Mouse (Mus musculus) forebrain, embryonic 11.5 days (tissue): ENCODE measurements around the gene Ctbp2. TPM values are rescaled to one million over a fixed set of nuclear protein-coding genes. Genes with fewer than 3 reads are reported as not detected.

Experiments used
- ATAC-seq: fragments of 200-750 bp; cut with Nextera tagmentation; replicated peaks from 2 replicates; pipeline ENCODE4 v1.8.0; 2017; ENCODE audit warnings: moderate TSS enrichment; ENCODE audit not compliant: low FRiP score
- DNase-seq: peaks from one replicate; pipeline ENCODE4 v3.0.0-alpha.2; 2017; ENCODE audit warnings: low spot score
- H3K27ac ChIP-seq: fragments of 300-500 bp; sonication (generic); 2 replicates; pipeline ENCODE4 v1.5.1; 2014; ENCODE audit warnings: low read depth, low read length
- H3K27me3 ChIP-seq: fragments of 300-500 bp; sonication (generic); 2 replicates; pipeline ENCODE4 v1.6.1; 2014; ENCODE audit warnings: mild to moderate bottlenecking, low read length, mixed read lengths; ENCODE audit not compliant: control insufficient read depth, insufficient read depth
- H3K36me3 ChIP-seq: fragments of 300-500 bp; sonication (generic); 2 replicates; pipeline ENCODE4 v1.6.1; 2014; ENCODE audit warnings: mild to moderate bottlenecking, low read length, moderate library complexity, mixed read lengths; ENCODE audit not compliant: control insufficient read depth, insufficient read depth
- H3K4me1 ChIP-seq: fragments of 300-500 bp; sonication (generic); replicated peaks from 2 replicates; pipeline ENCODE4 v1.6.1; 2014; ENCODE audit warnings: low read length, mixed read lengths; ENCODE audit not compliant: control insufficient read depth, insufficient read depth
- H3K4me2 ChIP-seq: fragments of 300-500 bp; sonication (generic); 2 replicates; pipeline ENCODE4 v1.6.1; 2014; ENCODE audit warnings: low read depth, mild to moderate bottlenecking, low read length, moderate library complexity, mixed read lengths; ENCODE audit not compliant: severe bottlenecking
- H3K4me3 ChIP-seq: fragments of 300-500 bp; sonication (generic); 2 replicates; pipeline ENCODE4 v1.5.1; 2014; ENCODE audit warnings: low read depth, low read length
- H3K9ac ChIP-seq: fragments of 300-500 bp; sonication (generic); 2 replicates; pipeline ENCODE4 v1.6.1; 2014; ENCODE audit warnings: low read length
- H3K9me3 ChIP-seq: fragments of 300-500 bp; sonication (generic); 2 replicates; pipeline ENCODE4 v1.6.1; 2016; ENCODE audit warnings: low read length, mixed read lengths; ENCODE audit not compliant: control insufficient read depth
- WGBS: fragments of 180-500 bp; shearing (Covaris S2); extraction: QIAGEN DNeasy Blood & Tissue Kit; methylation state at CpG from one replicate; pipeline ENCODE4 v1.1.7; 2014; 5-methylcytosine and 5-hydroxymethylcytosine counted together
- polyA plus RNA-seq: library from polyadenylated mRNA; unstranded; fragments of >200 nt; fragmentation: Nextera tagmentation; extraction: Ambion mirVana; gene quantifications from 2 replicates; pipeline ENCODE4 v1.2.1, GENCODE M21; 2014

Gene Ctbp2
- polyA plus RNA-seq, 1 experiment from 2014 or later = 137 TPM

GRCm38 (mm10) chr7:133018961-133019360 is 105.2 kb downstream of the Ctbp2 start:
- Histone ChIP-seq H3K36me3 (no peaks in the 10 kb centered on the region), H3K4me3 (no peak overlapping the region), H3K27me3 (no peaks in the 10 kb centered on the region), H3K9ac (no peak overlapping the region), H3K4me1 (peaks cover 28% of the 10 kb centered on the region), H3K4me2 (no peak overlapping the region), H3K27ac (no peak overlapping the region), H3K9me3 (no peaks in the 10 kb centered on the region)
- ATAC-seq (no peak), DNase-seq (no peak)
- 66% methylated on average over 7 of the region's 7 CpGs for WGBS

DNA sequence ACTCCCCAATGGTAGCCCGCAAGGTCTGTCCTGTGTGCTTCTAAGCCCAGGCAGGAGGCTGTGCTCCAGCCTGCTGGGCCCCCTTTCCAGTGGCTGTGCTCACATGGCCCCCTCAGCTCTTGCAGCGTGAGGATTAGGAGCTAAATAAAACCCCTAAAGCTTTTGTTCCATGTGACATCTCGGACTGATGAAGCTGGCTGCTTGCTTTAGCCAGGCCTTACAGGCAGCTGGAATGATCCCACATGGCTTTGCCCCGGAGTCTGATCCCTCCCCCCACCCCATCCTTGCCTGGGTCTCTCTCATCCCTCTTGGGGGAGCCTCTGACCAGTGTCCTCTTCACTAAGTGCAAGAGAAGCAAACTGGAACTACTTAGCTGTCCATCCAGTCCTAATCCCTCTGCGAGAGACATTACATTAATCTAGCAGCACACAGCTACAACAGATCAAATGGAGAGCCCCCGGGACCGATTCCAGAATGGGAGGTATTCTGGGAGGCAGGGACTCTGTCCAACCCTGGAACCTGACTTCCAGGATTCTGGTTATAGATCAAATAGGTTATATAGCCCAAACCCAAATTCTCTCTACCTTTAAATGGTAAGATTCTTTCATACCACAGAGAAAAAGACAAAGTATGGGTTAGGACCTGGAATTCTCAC is 108.6 kb downstream of the Ctbp2 start:
- 13% methylated on average over 7 of the region's 7 CpGs for WGBS
- peak; percentile 18; the same call in 1 of the 2 replicates for ATAC-seq
- peak overlapping the region; percentile 29 for H3K9ac ChIP-seq
- H3K27ac ChIP-seq = peak overlapping the region; percentile 62
- no peak for DNase-seq
- H3K36me3 ChIP-seq = no peaks in the 10 kb centered on the region
- no peak overlapping the region for H3K4me3 ChIP-seq
- no peak overlapping the region; the same call in 1 of the 2 replicates for H3K4me2 ChIP-seq
- peaks cover 36% of the 10 kb centered on the region for H3K4me1 ChIP-seq
- H3K9me3 ChIP-seq = no peaks in the 10 kb centered on the region
- no peaks in the 10 kb centered on the region for H3K27me3 ChIP-seq

DNA sequence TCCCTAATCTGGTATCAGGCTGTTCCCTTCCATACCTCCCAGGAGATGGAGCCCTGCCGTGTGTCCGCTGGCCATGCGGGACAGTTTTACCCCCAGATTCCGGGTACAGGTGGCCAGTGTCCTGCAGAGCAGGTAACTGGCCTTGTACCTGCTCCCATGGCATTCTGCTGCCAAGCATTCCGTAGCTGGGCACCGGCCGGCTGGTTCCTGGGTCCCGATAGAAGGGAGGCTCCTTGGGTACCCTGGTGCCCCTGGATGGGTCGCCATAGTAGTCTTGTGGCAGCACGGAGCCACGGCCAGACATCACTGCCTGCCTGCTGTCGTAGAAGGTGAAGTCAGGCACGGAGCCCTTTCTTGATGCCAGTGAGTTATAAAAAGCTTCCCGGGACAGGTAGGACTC is 109.5 kb downstream of the Ctbp2 start:
- Histone ChIP-seq H3K4me3 (no peak overlapping the region), H3K4me1 (peaks cover 30% of the 10 kb centered on the region), H3K36me3 (no peaks in the 10 kb centered on the region), H3K4me2 (no peak overlapping the region), H3K9ac (0 out of 2 replicates have a peak overlapping the region, but pooled peaks have one; percentile 24), H3K27me3 (no peaks in the 10 kb centered on the region), H3K27ac (no peak overlapping the region), H3K9me3 (no peaks in the 10 kb centered on the region)
- 92% methylated on average over 14 of the region's 14 CpGs for WGBS
- no peak for ATAC-seq
- no peak for DNase-seq

DNA sequence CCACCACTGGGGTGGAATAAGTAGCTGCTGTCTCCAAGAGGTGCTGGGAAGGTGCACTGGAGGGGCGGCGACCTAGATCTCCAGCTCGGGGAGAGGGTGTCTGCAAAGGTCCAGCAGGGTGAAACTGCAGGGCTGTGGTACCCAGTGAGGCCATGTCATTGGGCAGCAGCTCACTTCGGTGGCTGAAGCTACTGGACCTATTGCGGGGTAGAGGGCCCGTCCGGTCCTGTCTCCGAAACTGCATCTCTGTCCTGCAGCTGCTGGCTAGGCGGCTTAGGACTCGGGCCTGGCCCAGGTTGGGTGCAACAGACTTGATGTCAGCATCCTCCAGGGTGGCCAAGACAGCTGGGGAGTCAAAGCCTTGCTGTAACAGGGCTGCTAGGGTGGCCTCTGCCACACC is 110.2 kb downstream of the Ctbp2 start:
- no peaks in the 10 kb centered on the region for H3K9me3 ChIP-seq
- WGBS = 91% methylated on average over 10 of the region's 10 CpGs
- ATAC-seq = 0 out of 2 replicates have a peak, but pooled peaks have one; percentile 8
- H3K27ac ChIP-seq = no peak overlapping the region
- H3K27me3 ChIP-seq = no peaks in the 10 kb centered on the region
- no peak overlapping the region for H3K4me2 ChIP-seq
- no peak overlapping the region for H3K4me3 ChIP-seq
- no peaks in the 10 kb centered on the region for H3K36me3 ChIP-seq
- H3K4me1 ChIP-seq = peaks cover 24% of the 10 kb centered on the region
- H3K9ac ChIP-seq = no peak overlapping the region
- no peak for DNase-seq

DNA sequence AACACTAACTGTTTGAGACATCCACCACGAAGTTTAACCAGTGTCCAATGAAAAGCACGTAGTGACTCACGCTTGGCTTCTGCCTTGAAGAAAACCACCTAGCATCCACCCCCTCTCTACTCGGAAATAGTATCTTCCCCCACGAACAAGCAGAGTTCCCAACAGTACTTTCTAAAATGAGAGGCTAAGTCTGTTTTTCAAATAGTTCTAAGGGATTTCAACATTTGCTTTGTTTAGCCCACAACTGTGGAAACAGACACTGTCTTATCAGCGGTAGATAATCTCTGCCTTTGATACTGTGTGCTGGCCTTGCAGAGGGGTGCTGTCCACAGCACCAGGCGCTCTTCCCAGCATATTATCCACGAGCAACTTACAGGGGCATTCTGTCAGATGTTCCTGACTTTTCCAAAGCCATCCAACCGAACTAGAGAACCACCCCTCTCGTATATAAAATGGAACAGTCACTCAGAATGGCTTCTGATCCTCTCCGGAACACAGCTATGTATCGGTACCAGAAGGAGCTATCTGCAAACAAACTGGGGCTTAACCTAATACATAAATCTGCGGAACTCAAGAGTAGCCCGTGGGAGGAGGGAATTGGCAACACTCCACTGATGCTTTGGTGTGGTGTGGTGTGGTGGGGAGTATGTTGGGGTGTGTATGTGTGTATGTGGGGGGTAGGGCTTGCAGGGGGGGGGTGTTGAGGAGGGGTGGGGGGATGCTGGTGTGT is 111.4 kb downstream of the Ctbp2 start:
- DNase-seq (no peak), ATAC-seq (no peak)
- H3K36me3 ChIP-seq = no peaks in the 10 kb centered on the region
- no peaks in the 10 kb centered on the region for H3K9me3 ChIP-seq
- no peak overlapping the region for H3K27ac ChIP-seq
- no peaks in the 10 kb centered on the region for H3K27me3 ChIP-seq
- H3K4me1 ChIP-seq = peaks cover 21% of the 10 kb centered on the region
- H3K9ac ChIP-seq = no peak overlapping the region
- no peak overlapping the region for H3K4me2 ChIP-seq
- no peak overlapping the region for H3K4me3 ChIP-seq
- 75% methylated on average over 14 of the region's 14 CpGs for WGBS

- DNase-seq (no peak), ATAC-seq (no peak)
- H3K4me1 ChIP-seq = peaks cover 21% of the 10 kb centered on the region
- no peaks in the 10 kb centered on the region for H3K27me3 ChIP-seq
- no peaks in the 10 kb centered on the region for H3K36me3 ChIP-seq
- no peak overlapping the region for H3K9ac ChIP-seq
- H3K4me3 ChIP-seq = no peak overlapping the region
- 46% methylated on average over 4 of the region's 4 CpGs for WGBS
- no peak overlapping the region for H3K27ac ChIP-seq
- H3K9me3 ChIP-seq = no peaks in the 10 kb centered on the region
- no peak overlapping the region for H3K4me2 ChIP-seq
Measured at GRCm38 (mm10) chr7:133011611-133012010, 112.5 kb downstream of the Ctbp2 start.

DNA sequence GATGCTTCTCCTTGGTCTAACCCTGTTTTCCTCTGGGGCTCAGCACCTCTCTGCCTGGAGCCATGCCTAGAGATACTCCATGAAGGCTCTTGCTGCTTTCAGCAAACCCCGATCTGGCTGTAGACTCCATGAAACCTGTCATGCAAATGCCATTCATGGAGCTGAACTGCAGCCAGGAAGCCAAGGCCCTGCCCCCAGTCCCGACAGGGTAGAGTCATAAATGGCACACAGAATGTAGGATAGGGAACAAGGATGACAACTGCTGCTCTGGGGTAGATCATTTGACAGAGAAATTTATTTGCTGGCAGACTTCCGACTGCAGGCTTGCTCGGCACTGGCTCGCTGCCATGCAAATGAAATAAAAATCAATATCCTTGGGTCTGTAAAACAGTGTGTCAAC is 113.0 kb downstream of the Ctbp2 start:
- Histone ChIP-seq H3K36me3 (no peaks in the 10 kb centered on the region), H3K27ac (0 out of 2 replicates have a peak overlapping the region, but pooled peaks have one; percentile 25), H3K4me3 (no peak overlapping the region), H3K4me2 (no peak overlapping the region), H3K9me3 (no peaks in the 10 kb centered on the region), H3K9ac (no peak overlapping the region), H3K27me3 (no peaks in the 10 kb centered on the region), H3K4me1 (peaks cover 21% of the 10 kb centered on the region)
- DNase-seq (no peak), ATAC-seq (no peak)
- 66% methylated on average over 5 of the region's 5 CpGs for WGBS

- WGBS = 91% methylated on average over 3 of the region's 3 CpGs
- ATAC-seq (no peak), DNase-seq (no peak)
- Histone ChIP-seq H3K27me3 (no peaks in the 10 kb centered on the region), H3K4me1 (peaks cover 18% of the 10 kb centered on the region), H3K36me3 (no peaks in the 10 kb centered on the region), H3K27ac (no peak overlapping the region), H3K4me2 (no peak overlapping the region), H3K9ac (no peak overlapping the region), H3K4me3 (no peak overlapping the region), H3K9me3 (no peaks in the 10 kb centered on the region)
Measured at GRCm38 (mm10) chr7:133010477-133010876, 113.7 kb downstream of the Ctbp2 start.
